ENCODE assay signal across 8 mouse cellular contexts in the genomic region with DNA sequence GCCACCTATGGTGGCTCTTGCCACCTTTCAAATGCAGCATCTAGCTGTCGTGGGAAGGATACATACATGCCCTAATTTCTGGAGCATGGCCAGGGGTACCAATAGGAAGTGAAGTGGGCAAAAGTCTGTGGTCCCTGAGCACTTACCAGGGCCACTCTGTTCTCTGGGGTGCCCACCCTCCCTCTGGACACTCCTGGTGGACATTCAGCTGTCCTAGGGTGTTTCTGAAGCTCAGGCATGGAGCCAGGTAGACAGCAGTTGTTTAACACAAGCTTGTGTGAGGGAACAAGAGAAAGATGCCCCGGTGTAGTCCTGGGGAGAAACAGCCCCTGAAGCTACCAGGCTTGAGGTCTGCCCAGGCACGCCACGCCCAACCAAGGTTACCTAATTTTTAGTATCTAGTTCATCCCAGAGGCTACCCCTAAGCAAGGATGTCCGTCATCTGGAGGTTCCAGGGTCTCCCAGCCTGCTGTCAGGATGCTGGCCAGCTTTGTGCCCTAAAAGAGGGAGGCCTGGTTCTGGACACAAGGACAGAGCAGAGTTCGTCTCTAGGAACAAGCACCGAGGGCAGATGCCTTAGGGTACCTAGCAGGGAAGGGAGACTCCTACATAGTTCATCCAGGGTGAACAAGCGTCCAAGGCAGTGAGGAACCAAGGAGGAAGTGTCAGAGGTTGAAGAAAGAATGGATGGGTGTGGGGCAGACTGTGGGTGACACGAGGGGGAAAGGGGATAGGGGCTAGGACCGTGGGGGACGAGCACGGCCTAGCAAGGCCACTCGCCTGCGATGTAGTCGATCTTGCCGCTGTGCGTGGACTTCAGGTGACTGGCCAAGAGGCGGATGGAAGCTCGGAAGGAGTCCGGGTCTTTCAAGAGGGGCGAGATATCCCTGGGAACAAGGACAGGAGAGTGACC. TPM values are rescaled to one million over a fixed set of nuclear protein-coding genes. Genes with fewer than 3 reads are reported as not detected.
DNase-seq lines count a peak whose midpoint lies in the region; ATAC-seq and TF ChIP-seq lines count a peak whose summit lies in the region.

No protein-coding gene starts in this region.

- H3K4me3 ChIP-seq in kidney, embryonic 14.5 days (ENCODE audit: low read length) = peak overlapping the region; percentile 58
- H3K4me3 ChIP-seq in forebrain, postnatal 0 days (ENCODE audit: low read depth, low read length) = peak overlapping the region; percentile 53
- H3K4me3 ChIP-seq in liver, postnatal 0 days (ENCODE audit: low read depth, low read length) = peak overlapping the region; percentile 70

- peaks cover 29% of the 10 kb centered on the region for H3K4me1 ChIP-seq in kidney, embryonic 14.5 days (ENCODE audit: control insufficient read depth, insufficient read depth, low read length)
- H3K4me1 ChIP-seq in forebrain, postnatal 0 days (ENCODE audit: insufficient read depth) = peaks cover 20% of the 10 kb centered on the region
- peaks cover 22% of the 10 kb centered on the region for H3K4me1 ChIP-seq in liver, postnatal 0 days (ENCODE audit: insufficient read depth)

- H3K4me2 ChIP-seq in kidney, embryonic 14.5 days (replicated peaks; ENCODE audit: low read depth, low read length) = peak overlapping the region; percentile 70
- H3K4me2 ChIP-seq in forebrain, postnatal 0 days (ENCODE audit: low read depth) = peak overlapping the region; percentile 66
- peak overlapping the region; percentile 87 for H3K4me2 ChIP-seq in liver, postnatal 0 days (ENCODE audit: low read depth, low read length)

- H3K27ac ChIP-seq in kidney, embryonic 14.5 days (ENCODE audit: low read depth, low read length) = peak overlapping the region; percentile 47; the same call in 1 of the 2 replicates
- H3K27ac ChIP-seq in forebrain, postnatal 0 days (ENCODE audit: low read depth, low read length) = peak overlapping the region; percentile 36
- H3K27ac ChIP-seq in liver, postnatal 0 days (ENCODE audit: low read depth) = peak overlapping the region; percentile 84

- WGBS in kidney, embryonic 14.5 days = 18% methylated on average over 21 of the region's 21 CpGs
- 14% methylated on average over 21 of the region's 21 CpGs for WGBS in forebrain, postnatal 0 days
- 5% methylated on average over 21 of the region's 21 CpGs for WGBS in liver, postnatal 0 days (ENCODE audit: insufficient replicate concordance)

- no peak for ATAC-seq in kidney, embryonic 14.5 days (ENCODE audit: low FRiP score, low TSS enrichment)
- peak; percentile 19 for ATAC-seq in forebrain, postnatal 0 days
- ATAC-seq in liver, postnatal 0 days = peak; percentile 14

- no peak for DNase-seq in kidney, postnatal 14 days
- peak; percentile 33 for DNase-seq in NIH3T3 (ENCODE audit: low read depth)
- DNase-seq in forebrain, postnatal 0 days = no peak
- DNase-seq in liver, postnatal 0 days = peak; percentile 41
- DNase-seq in right cerebral cortex, postnatal 4 days = no peak
- DNase-seq in left cerebral cortex, adult 18-20 months (ENCODE audit: low spot score in 2 of 2) = no peak
- no peak for DNase-seq in right cerebral cortex, adult 18-20 months

- TF ChIP-seq CTCF in forebrain, postnatal 0 days (IDR thresholded peaks at IDR 0.05; ENCODE audit: low read depth) = no peak
- TF ChIP-seq CTCF in liver, postnatal 0 days (IDR thresholded peaks at IDR 0.05; ENCODE audit: low read depth) = no peak

- no peaks in the 10 kb centered on the region for H3K9me3 ChIP-seq in kidney, embryonic 14.5 days (ENCODE audit: control insufficient read depth, low read length)
- H3K9me3 ChIP-seq in forebrain, postnatal 0 days (ENCODE audit: low read length) = no peaks in the 10 kb centered on the region
- no peaks in the 10 kb centered on the region for H3K9me3 ChIP-seq in liver, postnatal 0 days (ENCODE audit: low read length)

- no peaks in the 10 kb centered on the region for H3K27me3 ChIP-seq in kidney, embryonic 14.5 days (ENCODE audit: control insufficient read depth, insufficient read depth, low read length)
- no peaks in the 10 kb centered on the region for H3K27me3 ChIP-seq in forebrain, postnatal 0 days (ENCODE audit: insufficient read depth, low read length)
- H3K27me3 ChIP-seq in liver, postnatal 0 days (ENCODE audit: insufficient read depth, low read length) = no peaks in the 10 kb centered on the region

- H3K9ac ChIP-seq in kidney, embryonic 14.5 days (ENCODE audit: low read depth, low read length) = peak overlapping the region; percentile 69
- H3K9ac ChIP-seq in forebrain, postnatal 0 days = peak overlapping the region; percentile 61
- peak overlapping the region; percentile 86 for H3K9ac ChIP-seq in liver, postnatal 0 days (replicated peaks)

- H3K36me3 ChIP-seq in kidney, embryonic 14.5 days (ENCODE audit: control insufficient read depth, insufficient read depth, low read length) = peaks cover 33% of the 10 kb centered on the region
- H3K36me3 ChIP-seq in forebrain, postnatal 0 days (ENCODE audit: insufficient read depth) = peaks cover 16% of the 10 kb centered on the region
- peaks cover 22% of the 10 kb centered on the region for H3K36me3 ChIP-seq in liver, postnatal 0 days (replicated peaks; ENCODE audit: insufficient read depth, low read length)

- TF ChIP-seq EP300 in liver, postnatal 0 days (IDR thresholded peaks at IDR 0.05; ENCODE audit: low read depth) = no peak

RNA-seq across cellular contexts. Expression of a gene that starts 0.7 kb away (rescaled TPM):
- 370 and 400 TPM in 2 replicates for polyA plus RNA-seq in kidney, embryonic 14.5 days (2014; fragmentation: Nextera tagmentation; extraction: Ambion mirVana)
- total RNA-seq in forebrain, postnatal 0 days (2014; rRNA removed) = 132 and 163 TPM in 2 replicates
- polyA plus RNA-seq in forebrain, postnatal 0 days (2015; fragmentation: Nextera tagmentation; extraction: Ambion mirVana) = 226 and 260 TPM in 2 replicates
- 223 and 249 TPM in 2 replicates for polyA plus RNA-seq in liver, postnatal 0 days (2015; fragmentation: Nextera tagmentation; extraction: Ambion mirVana)
- 10 to 100 TPM; 48.4 to 52.0 TPM for total RNA-seq in left cerebral cortex, adult 18-20 months (2021)

RNA-seq across cellular contexts. Expression of a gene that starts 8.2 kb away (rescaled TPM):
- polyA plus RNA-seq in kidney, embryonic 14.5 days (2014; fragmentation: Nextera tagmentation; extraction: Ambion mirVana) = 42.7 and 48.5 TPM in 2 replicates
- 11.5 and 14.9 TPM in 2 replicates for total RNA-seq in forebrain, postnatal 0 days (2014; rRNA removed)
- polyA plus RNA-seq in forebrain, postnatal 0 days (2015; fragmentation: Nextera tagmentation; extraction: Ambion mirVana) = 6.1 and 6.5 TPM in 2 replicates
- polyA plus RNA-seq in liver, postnatal 0 days (2015; fragmentation: Nextera tagmentation; extraction: Ambion mirVana) = 19.8 and 23.7 TPM in 2 replicates
- total RNA-seq in left cerebral cortex, adult 18-20 months (2021) = 1 to 10 TPM; 2.9 to 3.9 TPM

RNA-seq across cellular contexts. Expression of a gene that starts 24.9 kb away (rescaled TPM):
- polyA plus RNA-seq in kidney, embryonic 14.5 days (2014; fragmentation: Nextera tagmentation; extraction: Ambion mirVana) = 16.5 and 17.9 TPM in 2 replicates
- 11.6 and 15.1 TPM in 2 replicates for total RNA-seq in forebrain, postnatal 0 days (2014; rRNA removed)
- polyA plus RNA-seq in forebrain, postnatal 0 days (2015; fragmentation: Nextera tagmentation; extraction: Ambion mirVana) = 1.2 and 1.4 TPM in 2 replicates
- 2.6 and 3.4 TPM in 2 replicates for polyA plus RNA-seq in liver, postnatal 0 days (2015; fragmentation: Nextera tagmentation; extraction: Ambion mirVana)
- 1 to 10 TPM; 5.2 to 5.5 TPM for total RNA-seq in left cerebral cortex, adult 18-20 months (2021)

RNA-seq across cellular contexts. Expression of a gene that starts 35.3 kb away (rescaled TPM):
- 10.6 and 14.7 TPM in 2 replicates for polyA plus RNA-seq in kidney, embryonic 14.5 days (2014; fragmentation: Nextera tagmentation; extraction: Ambion mirVana)
- 8.8 and 12.8 TPM in 2 replicates for total RNA-seq in forebrain, postnatal 0 days (2014; rRNA removed)
- 6.0 and 8.4 TPM in 2 replicates for polyA plus RNA-seq in forebrain, postnatal 0 days (2015; fragmentation: Nextera tagmentation; extraction: Ambion mirVana)
- polyA plus RNA-seq in liver, postnatal 0 days (2015; fragmentation: Nextera tagmentation; extraction: Ambion mirVana) = 6.8 and 6.9 TPM in 2 replicates
- 1 to 10 TPM; 8.1 to 8.3 TPM for total RNA-seq in left cerebral cortex, adult 18-20 months (2021)

RNA-seq across cellular contexts. Expression of a gene that starts 35.4 kb away (rescaled TPM):
- 59.8 and 74.9 TPM in 2 replicates for polyA plus RNA-seq in kidney, embryonic 14.5 days (2014; fragmentation: Nextera tagmentation; extraction: Ambion mirVana)
- total RNA-seq in forebrain, postnatal 0 days (2014; rRNA removed) = 15.3 and 31.8 TPM in 2 replicates
- polyA plus RNA-seq in forebrain, postnatal 0 days (2015; fragmentation: Nextera tagmentation; extraction: Ambion mirVana) = 137 and 157 TPM in 2 replicates
- 29.3 and 30.7 TPM in 2 replicates for polyA plus RNA-seq in liver, postnatal 0 days (2015; fragmentation: Nextera tagmentation; extraction: Ambion mirVana)
- total RNA-seq in left cerebral cortex, adult 18-20 months (2021) = 10 to 100 TPM; 79.6 to 86.0 TPM

Comparison
In these comparisons a context has a peak if more than half of its experiments do, and no peak if none do; other contexts are left out.
1. DNase-seq: peak in NIH3T3 (single experiment) and liver, postnatal 0 days (single experiment); none in kidney, postnatal 14 days (single experiment), forebrain, postnatal 0 days (single experiment), right cerebral cortex, postnatal 4 days (single experiment), left cerebral cortex, adult 18-20 months (0 of 2) and right cerebral cortex, adult 18-20 months (single experiment).
2. Peak in every context shown above with its lines, with median percentiles within 50 percentile points of each other: H3K27ac ChIP-seq, H3K4me2 ChIP-seq, H3K4me3 ChIP-seq and H3K9ac ChIP-seq.